Mouse (Mus musculus): Measurements from ENCODE around the gene Csf2rb. TPM values are rescaled to one million over a fixed set of nuclear protein-coding genes. Genes with fewer than 3 reads are reported as not detected.
"Not testable (repeated sequence)": the region's sequence is repeated elsewhere in the genome, so short reads cannot be mapped to it uniquely, and the experiment has no call there.

Gene Csf2rb
- polyA plus RNA-seq, 1 experiment from 2014 or later, result 1.3 TPM

- no peaks in the 10 kb centered on the region for H3K4me1 ChIP-seq (ENCODE audit: control insufficient read depth, insufficient read depth, low read length)
- H3K4me3 ChIP-seq (ENCODE audit: low read depth, low read length), result no peak overlapping the region
- H3K4me2 ChIP-seq (ENCODE audit: low read depth, severe bottlenecking), result no peak overlapping the region
- DNase-seq (ENCODE audit: low spot score), result no peak
- WGBS, result 96% methylated on average over 4 of the region's 4 CpGs
- no peaks in the 10 kb centered on the region for H3K9me3 ChIP-seq (ENCODE audit: control insufficient read depth, low read length)
- no peak overlapping the region for H3K27ac ChIP-seq (replicated peaks; ENCODE audit: low read depth, low read length)
- no peaks in the 10 kb centered on the region for H3K36me3 ChIP-seq (ENCODE audit: control insufficient read depth, insufficient read depth, low read length)
- no peak for ATAC-seq (ENCODE audit: insufficient number of reproducible peaks, low FRiP score, low TSS enrichment, low read depth)
- H3K9ac ChIP-seq (ENCODE audit: low read length), result no peak overlapping the region
- H3K27me3 ChIP-seq (ENCODE audit: control insufficient read depth, insufficient read depth, low read length), result no peaks in the 10 kb centered on the region
Measured at GRCm38 (mm10) chr15:78302718-78303117, 22.8 kb upstream of the Csf2rb start.

DNA sequence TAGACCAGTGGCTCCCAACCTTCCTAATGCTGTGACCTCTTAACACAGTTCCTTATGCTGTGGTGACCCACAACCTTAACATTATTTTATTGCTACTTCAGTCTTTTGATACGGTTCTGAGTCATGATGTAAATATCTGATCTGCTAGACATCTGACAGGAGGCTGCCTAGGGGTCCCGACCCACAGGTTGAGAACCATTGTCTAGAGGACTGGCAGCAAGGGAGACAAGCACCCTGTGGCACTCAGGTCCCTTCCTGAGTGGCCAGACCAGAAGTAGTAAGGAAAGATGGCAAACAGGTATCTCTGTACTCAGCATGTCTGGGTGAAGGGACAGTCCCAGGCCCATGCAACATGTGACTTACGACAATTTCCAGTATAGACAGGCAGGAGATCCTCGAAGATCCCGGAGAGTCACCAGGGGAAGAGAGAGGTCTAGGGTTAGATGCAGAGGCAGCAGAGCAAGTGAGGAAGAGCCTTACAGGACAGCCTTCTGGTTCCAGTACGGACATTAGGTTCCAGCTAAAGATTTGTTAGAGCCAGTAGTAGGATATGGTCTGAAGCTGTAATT is 21.8 kb upstream of the Csf2rb start:
- DNase-seq (ENCODE audit: low spot score) (no peak), ATAC-seq (ENCODE audit: insufficient number of reproducible peaks, low FRiP score, low TSS enrichment, low read depth) (no peak)
- no peak overlapping the region for H3K4me3 ChIP-seq (ENCODE audit: low read depth, low read length)
- H3K9me3 ChIP-seq (ENCODE audit: control insufficient read depth, low read length), result no peaks in the 10 kb centered on the region
- no peaks in the 10 kb centered on the region for H3K27me3 ChIP-seq (ENCODE audit: control insufficient read depth, insufficient read depth, low read length)
- H3K4me2 ChIP-seq (ENCODE audit: low read depth, severe bottlenecking), result no peak overlapping the region
- H3K36me3 ChIP-seq (ENCODE audit: control insufficient read depth, insufficient read depth, low read length), result no peaks in the 10 kb centered on the region
- no peak overlapping the region for H3K27ac ChIP-seq (replicated peaks; ENCODE audit: low read depth, low read length)
- WGBS, result 82% methylated on average over 6 of the region's 6 CpGs
- H3K4me1 ChIP-seq (ENCODE audit: control insufficient read depth, insufficient read depth, low read length), result no peaks in the 10 kb centered on the region
- no peak overlapping the region for H3K9ac ChIP-seq (ENCODE audit: low read length)

- H3K27ac ChIP-seq (replicated peaks; ENCODE audit: low read depth, low read length), result no peak within 1 kb of the TSS
- no peaks in the 10 kb centered on the region for H3K27me3 ChIP-seq (ENCODE audit: control insufficient read depth, insufficient read depth, low read length)
- H3K9ac ChIP-seq (ENCODE audit: low read length), result no peak within 1 kb of the TSS
- WGBS, result 80% methylated on average over 10 of the region's 10 CpGs
- H3K4me1 ChIP-seq (ENCODE audit: control insufficient read depth, insufficient read depth, low read length), result no peaks in the 10 kb centered on the region
- H3K36me3 ChIP-seq (ENCODE audit: control insufficient read depth, insufficient read depth, low read length), result no peaks in the 10 kb centered on the region
- DNase-seq (ENCODE audit: low spot score), result no peak
- no peak for ATAC-seq (ENCODE audit: insufficient number of reproducible peaks, low FRiP score, low TSS enrichment, low read depth)
- H3K9me3 ChIP-seq (ENCODE audit: control insufficient read depth, low read length), result no peaks in the 10 kb centered on the region
- no peak within 1 kb of the TSS for H3K4me3 ChIP-seq (ENCODE audit: low read depth, low read length)
- H3K4me2 ChIP-seq (ENCODE audit: low read depth, severe bottlenecking), result no peak within 1 kb of the TSS
Measured at GRCm38 (mm10) chr15:78305341-78305933, 20.1 kb upstream of the Csf2rb start, which contains the start of gene Csf2rb2. TSS of gene Csf2rb2 (minus strand) at chr15:78305721.

GRCm38 (mm10) chr15:78309865-78310264 is 15.7 kb upstream of the Csf2rb start:
- Histone ChIP-seq H3K27me3 (ENCODE audit: control insufficient read depth, insufficient read depth, low read length) (no peaks in the 10 kb centered on the region), H3K9ac (ENCODE audit: low read length) (no peak overlapping the region), H3K4me2 (ENCODE audit: low read depth, severe bottlenecking) (no peak overlapping the region), H3K4me3 (ENCODE audit: low read depth, low read length) (no peak overlapping the region), H3K36me3 (ENCODE audit: control insufficient read depth, insufficient read depth, low read length) (no peaks in the 10 kb centered on the region), H3K4me1 (ENCODE audit: control insufficient read depth, insufficient read depth, low read length) (no peaks in the 10 kb centered on the region), H3K9me3 (ENCODE audit: control insufficient read depth, low read length) (no peaks in the 10 kb centered on the region), H3K27ac (replicated peaks; ENCODE audit: low read depth, low read length) (no peak overlapping the region)
- 11% methylated on average over 5 of the region's 5 CpGs for WGBS
- ATAC-seq (ENCODE audit: insufficient number of reproducible peaks, low FRiP score, low TSS enrichment, low read depth) (no peak), DNase-seq (ENCODE audit: low spot score) (no peak)

GRCm38 (mm10) chr15:78310971-78311370 is 14.6 kb upstream of the Csf2rb start:
- no peaks in the 10 kb centered on the region for H3K27me3 ChIP-seq (ENCODE audit: control insufficient read depth, insufficient read depth, low read length)
- H3K4me2 ChIP-seq (ENCODE audit: low read depth, severe bottlenecking), result no peak overlapping the region
- DNase-seq (ENCODE audit: low spot score) (no peak), ATAC-seq (ENCODE audit: insufficient number of reproducible peaks, low FRiP score, low TSS enrichment, low read depth) (no peak)
- H3K9me3 ChIP-seq (ENCODE audit: control insufficient read depth, low read length), result no peaks in the 10 kb centered on the region
- H3K9ac ChIP-seq (ENCODE audit: low read length), result no peak overlapping the region
- 86% methylated on average over 4 of the region's 4 CpGs for WGBS
- H3K36me3 ChIP-seq (ENCODE audit: control insufficient read depth, insufficient read depth, low read length), result no peaks in the 10 kb centered on the region
- no peaks in the 10 kb centered on the region for H3K4me1 ChIP-seq (ENCODE audit: control insufficient read depth, insufficient read depth, low read length)
- no peak overlapping the region for H3K4me3 ChIP-seq (ENCODE audit: low read depth, low read length)
- no peak overlapping the region for H3K27ac ChIP-seq (replicated peaks; ENCODE audit: low read depth, low read length)

DNA sequence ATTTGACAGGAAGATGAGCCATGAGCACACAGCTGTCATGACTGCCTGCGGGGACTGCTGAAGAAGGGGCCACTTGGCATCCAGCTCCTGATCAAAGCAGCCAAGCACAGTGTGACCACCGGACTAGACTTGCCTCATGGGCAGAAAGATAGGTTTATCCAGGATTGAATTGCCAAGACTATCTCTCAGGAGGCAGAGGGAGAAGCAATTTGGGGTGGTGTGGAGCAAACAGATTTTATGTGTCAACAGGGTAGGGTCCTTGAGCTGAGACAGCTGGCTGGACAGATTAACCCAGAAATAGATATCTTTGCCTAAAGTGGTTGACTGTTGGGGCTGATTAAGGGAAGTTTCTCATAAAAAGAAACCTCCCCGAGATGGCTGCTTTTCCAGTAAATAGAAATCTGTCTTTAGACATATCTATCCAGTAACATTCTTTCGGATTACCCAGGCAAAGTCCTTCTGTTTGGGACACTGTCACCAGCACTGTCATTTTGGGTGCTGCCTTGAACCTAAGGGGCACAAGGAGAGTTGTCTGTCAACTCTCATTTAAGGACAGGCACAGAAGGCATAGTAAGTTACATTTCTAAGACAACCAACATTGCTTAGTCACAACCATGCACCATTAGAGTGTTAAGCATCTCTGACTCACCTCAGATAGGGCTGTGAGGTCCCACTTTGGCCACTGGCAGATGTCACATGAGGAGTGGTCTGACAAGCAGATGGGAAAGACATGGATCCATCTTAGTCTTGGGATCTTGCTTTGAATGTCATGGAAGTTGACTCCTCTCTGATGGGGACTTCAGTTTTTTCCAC is 12.9 kb upstream of the Csf2rb start:
- not testable (repeated sequence) for H3K4me2 ChIP-seq (ENCODE audit: low read depth, severe bottlenecking); H3K4me3 ChIP-seq (ENCODE audit: low read depth, low read length); H3K9ac ChIP-seq (ENCODE audit: low read length); H3K36me3 ChIP-seq (ENCODE audit: control insufficient read depth, insufficient read depth, low read length); H3K27ac ChIP-seq (replicated peaks; ENCODE audit: low read depth, low read length); H3K4me1 ChIP-seq (ENCODE audit: control insufficient read depth, insufficient read depth, low read length); ATAC-seq (ENCODE audit: insufficient number of reproducible peaks, low FRiP score, low TSS enrichment, low read depth); H3K27me3 ChIP-seq (ENCODE audit: control insufficient read depth, insufficient read depth, low read length); DNase-seq (ENCODE audit: low spot score); H3K9me3 ChIP-seq (ENCODE audit: control insufficient read depth, low read length)
- WGBS, result 70% methylated on average over 4 of the region's 4 CpGs

DNA sequence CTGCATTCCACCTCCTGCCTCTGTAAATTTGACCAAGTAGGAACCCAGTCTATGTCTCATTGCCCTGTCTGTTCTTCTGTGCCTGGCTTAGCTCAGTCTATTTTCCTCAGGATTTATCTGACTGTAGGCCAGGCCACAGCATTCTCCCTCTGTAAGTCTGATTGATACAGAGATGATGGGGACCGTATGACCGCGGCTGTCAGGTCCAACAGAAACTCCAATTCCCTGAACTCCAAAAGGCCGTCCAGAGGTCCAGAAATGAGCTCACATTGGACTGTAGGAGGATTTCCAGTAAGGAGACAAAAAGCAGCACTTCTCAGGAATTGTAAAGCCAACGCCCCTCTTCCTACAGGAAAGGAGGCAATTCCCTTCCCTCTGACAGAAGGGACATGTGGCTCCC is 11.9 kb upstream of the Csf2rb start:
- not testable (repeated sequence) for H3K36me3 ChIP-seq (ENCODE audit: control insufficient read depth, insufficient read depth, low read length); H3K27ac ChIP-seq (replicated peaks; ENCODE audit: low read depth, low read length); ATAC-seq (ENCODE audit: insufficient number of reproducible peaks, low FRiP score, low TSS enrichment, low read depth); H3K9ac ChIP-seq (ENCODE audit: low read length); DNase-seq (ENCODE audit: low spot score); H3K4me3 ChIP-seq (ENCODE audit: low read depth, low read length); H3K4me2 ChIP-seq (ENCODE audit: low read depth, severe bottlenecking); H3K9me3 ChIP-seq (ENCODE audit: control insufficient read depth, low read length); H3K27me3 ChIP-seq (ENCODE audit: control insufficient read depth, insufficient read depth, low read length); H3K4me1 ChIP-seq (ENCODE audit: control insufficient read depth, insufficient read depth, low read length)
- 84% methylated on average over 5 of the region's 5 CpGs for WGBS

DNA sequence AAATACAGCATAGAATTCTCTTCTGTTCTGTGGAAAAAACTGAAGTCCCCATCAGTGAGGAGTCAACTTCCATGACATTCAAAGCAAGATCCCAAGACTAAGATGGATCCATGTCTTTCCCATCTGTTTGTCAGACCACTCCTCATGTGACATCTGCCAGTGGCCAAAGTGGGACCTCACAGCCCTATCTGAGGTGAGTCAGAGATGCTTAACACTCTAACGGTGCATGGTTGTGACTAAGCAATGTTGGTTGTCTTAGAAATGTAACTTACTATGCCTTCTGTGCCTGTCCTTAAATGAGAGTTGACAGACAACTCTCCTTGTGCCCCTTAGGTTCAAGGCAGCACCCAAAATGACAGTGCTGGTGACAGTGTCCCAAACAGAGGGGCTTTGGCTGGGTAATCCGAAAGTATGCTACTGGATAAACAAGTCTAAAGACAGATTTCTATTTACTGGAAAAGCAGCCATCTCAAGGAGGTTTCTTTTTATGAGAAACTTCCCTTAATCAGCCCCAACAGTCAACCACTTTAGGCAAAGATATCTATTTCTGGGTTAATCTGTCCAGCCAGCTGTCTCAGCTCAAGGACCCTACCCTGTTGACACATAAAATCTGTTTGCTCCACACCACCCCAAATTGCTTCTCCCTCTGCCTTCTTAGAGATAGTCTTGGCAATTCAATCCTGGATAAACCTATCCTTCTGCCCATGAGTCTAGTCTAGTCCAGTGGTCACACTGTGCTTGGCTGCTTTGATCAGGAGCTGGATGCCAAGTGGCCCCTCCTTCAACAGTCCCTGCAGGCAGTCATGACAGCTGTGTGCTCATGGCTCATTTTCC is 7.0 kb upstream of the Csf2rb start:
- H3K27me3 ChIP-seq (ENCODE audit: control insufficient read depth, insufficient read depth, low read length); H3K4me3 ChIP-seq (ENCODE audit: low read depth, low read length); H3K27ac ChIP-seq (replicated peaks; ENCODE audit: low read depth, low read length); H3K4me2 ChIP-seq (ENCODE audit: low read depth, severe bottlenecking); ATAC-seq (ENCODE audit: insufficient number of reproducible peaks, low FRiP score, low TSS enrichment, low read depth); H3K9me3 ChIP-seq (ENCODE audit: control insufficient read depth, low read length); H3K9ac ChIP-seq (ENCODE audit: low read length); H3K36me3 ChIP-seq (ENCODE audit: control insufficient read depth, insufficient read depth, low read length); DNase-seq (ENCODE audit: low spot score); H3K4me1 ChIP-seq (ENCODE audit: control insufficient read depth, insufficient read depth, low read length): not testable (repeated sequence)
- WGBS, result 73% methylated on average over 2 of the region's 2 CpGs

Data from limb, embryonic 11.5 days (tissue).